Mouse (Mus musculus): Measurements from ENCODE around the gene Psap. TPM values are rescaled to one million over a fixed set of nuclear protein-coding genes. Genes with fewer than 3 reads are reported as not detected.

Psap gene
- polyA plus RNA-seq, 1 experiment from 2014 or later: 63.6 TPM

GRCm38 (mm10) chr10:60269141-60270064 is 8.0 kb upstream of the Psap start:
- no peaks in the 10 kb centered on the region for H3K36me3 ChIP-seq (ENCODE audit: control insufficient read depth, insufficient read depth, low read length)
- H3K9me3 ChIP-seq (ENCODE audit: control insufficient read depth, low read length): no peaks in the 10 kb centered on the region
- H3K27ac ChIP-seq (ENCODE audit: low read depth, low read length): no peak overlapping the region
- no peak overlapping the region for H3K4me3 ChIP-seq (ENCODE audit: low read depth, low read length)
- no peaks in the 10 kb centered on the region for H3K4me1 ChIP-seq (replicated peaks; ENCODE audit: control insufficient read depth, insufficient read depth, low read length)
- 86% methylated on average over 13 of the region's 13 CpGs for WGBS
- H3K9ac ChIP-seq (ENCODE audit: low read length): no peak overlapping the region
- H3K27me3 ChIP-seq (ENCODE audit: control insufficient read depth, insufficient read depth, low read length): no peaks in the 10 kb centered on the region
- no peak overlapping the region for H3K4me2 ChIP-seq (ENCODE audit: low read depth, low read length, severe bottlenecking)
- ATAC-seq (replicated peaks; ENCODE audit: low FRiP score): no peak
- no peak for DNase-seq (ENCODE audit: low spot score)

DNA sequence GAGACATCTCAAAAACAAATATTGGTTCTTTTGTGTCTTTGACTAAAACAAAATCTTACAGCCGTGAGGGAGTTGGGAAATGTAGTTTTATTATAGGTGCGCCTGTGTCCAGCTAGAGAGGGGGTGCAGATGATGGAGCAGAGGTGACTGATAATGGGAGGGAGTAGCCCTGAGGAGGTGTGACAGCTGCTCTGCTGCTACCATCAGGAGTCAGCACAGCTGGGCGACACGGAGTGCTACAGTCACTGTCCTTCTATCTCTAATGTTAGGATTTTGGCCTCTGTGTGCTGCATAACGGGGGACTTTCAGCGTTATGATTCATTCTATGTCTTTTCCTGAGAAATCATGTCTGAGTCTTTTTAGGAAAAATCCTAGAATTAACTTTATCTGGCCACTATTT is 6.4 kb upstream of the Psap start:
- H3K4me3 ChIP-seq (ENCODE audit: low read depth, low read length): no peak overlapping the region
- H3K9me3 ChIP-seq (ENCODE audit: control insufficient read depth, low read length): no peaks in the 10 kb centered on the region
- no peak overlapping the region for H3K27ac ChIP-seq (ENCODE audit: low read depth, low read length)
- ATAC-seq (replicated peaks; ENCODE audit: low FRiP score): no peak
- WGBS: 78% methylated on average over 6 of the region's 6 CpGs
- H3K27me3 ChIP-seq (ENCODE audit: control insufficient read depth, insufficient read depth, low read length): no peaks in the 10 kb centered on the region
- no peak for DNase-seq (ENCODE audit: low spot score)
- H3K4me2 ChIP-seq (ENCODE audit: low read depth, low read length, severe bottlenecking): no peak overlapping the region
- H3K9ac ChIP-seq (ENCODE audit: low read length): no peak overlapping the region
- no peaks in the 10 kb centered on the region for H3K4me1 ChIP-seq (replicated peaks; ENCODE audit: control insufficient read depth, insufficient read depth, low read length)
- H3K36me3 ChIP-seq (ENCODE audit: control insufficient read depth, insufficient read depth, low read length): no peaks in the 10 kb centered on the region

GRCm38 (mm10) chr10:60272241-60272640 is 5.2 kb upstream of the Psap start:
- no peak overlapping the region for H3K4me2 ChIP-seq (ENCODE audit: low read depth, low read length, severe bottlenecking)
- H3K9me3 ChIP-seq (ENCODE audit: control insufficient read depth, low read length): no peaks in the 10 kb centered on the region
- H3K4me1 ChIP-seq (replicated peaks; ENCODE audit: control insufficient read depth, insufficient read depth, low read length): no peaks in the 10 kb centered on the region
- H3K9ac ChIP-seq (ENCODE audit: low read length): no peak overlapping the region
- no peaks in the 10 kb centered on the region for H3K36me3 ChIP-seq (ENCODE audit: control insufficient read depth, insufficient read depth, low read length)
- H3K27me3 ChIP-seq (ENCODE audit: control insufficient read depth, insufficient read depth, low read length): no peaks in the 10 kb centered on the region
- no peak overlapping the region for H3K4me3 ChIP-seq (ENCODE audit: low read depth, low read length)
- 69% methylated on average over 6 of the region's 6 CpGs for WGBS
- DNase-seq (ENCODE audit: low spot score) (no peak), ATAC-seq (replicated peaks; ENCODE audit: low FRiP score) (no peak)
- no peak overlapping the region for H3K27ac ChIP-seq (ENCODE audit: low read depth, low read length)

- H3K9ac ChIP-seq (ENCODE audit: low read length): no peak overlapping the region
- H3K4me1 ChIP-seq (replicated peaks; ENCODE audit: control insufficient read depth, insufficient read depth, low read length): no peaks in the 10 kb centered on the region
- WGBS: 78% methylated on average over 6 of the region's 6 CpGs
- H3K4me2 ChIP-seq (ENCODE audit: low read depth, low read length, severe bottlenecking): no peak overlapping the region
- no peak for ATAC-seq (replicated peaks; ENCODE audit: low FRiP score)
- H3K27me3 ChIP-seq (ENCODE audit: control insufficient read depth, insufficient read depth, low read length): no peaks in the 10 kb centered on the region
- no peak for DNase-seq (ENCODE audit: low spot score)
- no peaks in the 10 kb centered on the region for H3K9me3 ChIP-seq (ENCODE audit: control insufficient read depth, low read length)
- no peak overlapping the region for H3K27ac ChIP-seq (ENCODE audit: low read depth, low read length)
- no peak overlapping the region for H3K4me3 ChIP-seq (ENCODE audit: low read depth, low read length)
- H3K36me3 ChIP-seq (ENCODE audit: control insufficient read depth, insufficient read depth, low read length): no peaks in the 10 kb centered on the region
Observed at GRCm38 (mm10) chr10:60273382-60273781, 4.0 kb upstream of the Psap start.

GRCm38 (mm10) chr10:60278006-60278399 is 576 bp downstream of the Psap start:
- peak overlapping the region; percentile 69 for H3K4me3 ChIP-seq (ENCODE audit: low read depth, low read length)
- H3K36me3 ChIP-seq (ENCODE audit: control insufficient read depth, insufficient read depth, low read length): no peaks in the 10 kb centered on the region
- H3K4me1 ChIP-seq (replicated peaks; ENCODE audit: control insufficient read depth, insufficient read depth, low read length): peaks cover 4% of the 10 kb centered on the region; the same call in 1 of the 2 replicates
- no peak for ATAC-seq (replicated peaks; ENCODE audit: low FRiP score)
- peak overlapping the region; percentile 38; the same call in 1 of the 2 replicates for H3K27ac ChIP-seq (ENCODE audit: low read depth, low read length)
- no peak for DNase-seq (ENCODE audit: low spot score)
- peak overlapping the region; percentile 89 for H3K9ac ChIP-seq (ENCODE audit: low read length)
- WGBS: 9% methylated on average over 13 of the region's 13 CpGs
- peak overlapping the region; percentile 89 for H3K4me2 ChIP-seq (ENCODE audit: low read depth, low read length, severe bottlenecking)
- no peaks in the 10 kb centered on the region for H3K27me3 ChIP-seq (ENCODE audit: control insufficient read depth, insufficient read depth, low read length)
- no peaks in the 10 kb centered on the region for H3K9me3 ChIP-seq (ENCODE audit: control insufficient read depth, low read length)

- DNase-seq (ENCODE audit: low spot score) (no peak), ATAC-seq (replicated peaks; ENCODE audit: low FRiP score) (no peak)
- no peak overlapping the region for H3K9ac ChIP-seq (ENCODE audit: low read length)
- no peak overlapping the region; the same call in 1 of the 2 replicates for H3K4me3 ChIP-seq (ENCODE audit: low read depth, low read length)
- H3K4me1 ChIP-seq (replicated peaks; ENCODE audit: control insufficient read depth, insufficient read depth, low read length): peaks cover 4% of the 10 kb centered on the region; the same call in 1 of the 2 replicates
- H3K36me3 ChIP-seq (ENCODE audit: control insufficient read depth, insufficient read depth, low read length): no peaks in the 10 kb centered on the region
- no peak overlapping the region for H3K27ac ChIP-seq (ENCODE audit: low read depth, low read length)
- peak overlapping the region; percentile 89; the same call in 1 of the 2 replicates for H3K4me2 ChIP-seq (ENCODE audit: low read depth, low read length, severe bottlenecking)
- H3K9me3 ChIP-seq (ENCODE audit: control insufficient read depth, low read length): no peaks in the 10 kb centered on the region
- H3K27me3 ChIP-seq (ENCODE audit: control insufficient read depth, insufficient read depth, low read length): no peaks in the 10 kb centered on the region
- 88% methylated on average over 3 of the region's 3 CpGs for WGBS
Observed at GRCm38 (mm10) chr10:60278786-60279185, 1.4 kb downstream of the Psap start.

- DNase-seq (ENCODE audit: low spot score) (no peak), ATAC-seq (replicated peaks; ENCODE audit: low FRiP score) (no peak)
- Histone ChIP-seq H3K4me1 (replicated peaks; ENCODE audit: control insufficient read depth, insufficient read depth, low read length) (peaks cover 9% of the 10 kb centered on the region; the same call in 1 of the 2 replicates), H3K27ac (ENCODE audit: low read depth, low read length) (no peak overlapping the region), H3K4me2 (ENCODE audit: low read depth, low read length, severe bottlenecking) (peak overlapping the region; percentile 18; the same call in 1 of the 2 replicates), H3K4me3 (ENCODE audit: low read depth, low read length) (no peak overlapping the region), H3K27me3 (ENCODE audit: control insufficient read depth, insufficient read depth, low read length) (no peaks in the 10 kb centered on the region), H3K36me3 (ENCODE audit: control insufficient read depth, insufficient read depth, low read length) (no peaks in the 10 kb centered on the region), H3K9me3 (ENCODE audit: control insufficient read depth, low read length) (no peaks in the 10 kb centered on the region), H3K9ac (ENCODE audit: low read length) (peak overlapping the region; percentile 17; the same call in 1 of the 2 replicates)
- 77% methylated on average over 8 of the region's 8 CpGs for WGBS
Observed at GRCm38 (mm10) chr10:60279290-60279940, 2.0 kb downstream of the Psap start.

DNA sequence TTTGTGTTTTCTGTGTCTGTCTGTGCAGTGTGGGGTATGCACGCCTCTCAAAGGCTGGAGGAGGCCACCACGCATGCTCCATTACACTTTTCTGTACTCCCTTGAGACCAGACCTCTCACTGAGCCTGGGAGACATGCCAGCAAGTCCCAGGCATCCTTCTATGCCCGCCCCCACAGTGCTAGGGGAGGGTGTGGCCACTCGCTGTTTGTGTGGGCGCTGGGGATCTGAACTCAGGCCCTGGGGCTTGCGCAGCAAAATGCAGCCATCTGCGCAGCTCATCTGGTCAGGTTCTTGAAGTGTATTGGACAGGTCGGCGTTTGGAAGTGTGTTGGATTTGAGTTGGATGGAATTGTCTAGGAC is 2.5 kb downstream of the Psap start:
- Histone ChIP-seq H3K9me3 (ENCODE audit: control insufficient read depth, low read length) (no peaks in the 10 kb centered on the region), H3K4me1 (replicated peaks; ENCODE audit: control insufficient read depth, insufficient read depth, low read length) (peaks cover 13% of the 10 kb centered on the region), H3K36me3 (ENCODE audit: control insufficient read depth, insufficient read depth, low read length) (no peaks in the 10 kb centered on the region), H3K4me2 (ENCODE audit: low read depth, low read length, severe bottlenecking) (no peak overlapping the region), H3K27ac (ENCODE audit: low read depth, low read length) (no peak overlapping the region), H3K27me3 (ENCODE audit: control insufficient read depth, insufficient read depth, low read length) (no peaks in the 10 kb centered on the region), H3K9ac (ENCODE audit: low read length) (no peak overlapping the region), H3K4me3 (ENCODE audit: low read depth, low read length) (no peak overlapping the region)
- DNase-seq (ENCODE audit: low spot score): no peak
- no peak for ATAC-seq (replicated peaks; ENCODE audit: low FRiP score)
- WGBS: 94% methylated on average over 9 of the region's 9 CpGs
